Mouse (Mus musculus): ENCODE data around the gene Ctu2. TPM values are rescaled to one million over a fixed set of nuclear protein-coding genes. Genes with fewer than 3 reads are reported as not detected.

Gene Ctu2
- 35.2 and 39.0 TPM in 2 replicates for polyA plus RNA-seq (2014; fragmentation: Nextera tagmentation; extraction: Ambion mirVana)

DNA sequence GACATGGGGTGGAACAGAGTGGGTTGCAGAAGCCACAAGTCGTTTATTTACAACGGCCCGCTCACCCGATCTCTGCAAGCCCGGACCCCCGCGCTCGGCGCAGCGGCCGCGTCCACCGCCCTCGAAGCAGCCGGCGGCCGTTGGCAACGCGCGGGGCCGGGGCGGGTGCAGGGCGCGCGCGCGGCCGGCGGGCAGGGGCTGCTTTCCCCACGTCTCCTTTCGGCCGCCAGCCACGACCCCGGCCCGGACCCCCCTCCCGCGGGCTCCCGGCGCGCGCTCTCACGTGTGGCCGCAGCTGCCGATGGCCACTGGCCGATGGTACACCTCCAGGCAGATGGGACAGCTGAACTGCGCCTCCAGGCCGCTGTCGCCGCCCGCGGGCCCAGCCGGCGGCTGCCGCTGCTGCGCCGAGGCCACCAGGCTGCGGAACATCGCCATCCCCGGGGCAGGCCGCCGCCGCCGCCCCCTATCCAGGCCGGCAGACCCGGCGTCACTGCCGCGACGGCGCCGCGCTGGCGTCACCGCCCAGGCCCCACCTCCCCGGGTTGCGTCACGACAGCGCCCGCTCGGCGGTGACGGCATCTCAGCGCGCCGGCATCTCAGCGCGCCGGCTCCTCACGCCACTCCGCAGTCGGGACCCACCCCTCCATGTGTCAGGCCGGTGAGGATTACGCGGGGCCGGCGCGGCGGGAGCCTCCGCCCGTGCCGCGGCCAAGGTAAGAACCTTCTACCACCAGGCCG lies at the start of gene Ctu2, which contains the start of gene Rnf166:
Gene Ctu2, plus strand, starts transcription at position 564 of the 741 bp plus-strand sequence.
Gene Rnf166, minus strand, starts transcription at position 485 of the 741 bp plus-strand sequence.
- Histone ChIP-seq H3K9me3 (replicated peaks; ENCODE audit: control insufficient read depth, low read length) (no peaks in the 10 kb centered on the region), H3K36me3 (ENCODE audit: control insufficient read depth, insufficient read depth, low read length) (peaks cover 7% of the 10 kb centered on the region), H3K27me3 (ENCODE audit: control insufficient read depth, insufficient read depth, low read length) (no peaks in the 10 kb centered on the region), H3K4me3 (ENCODE audit: low read depth, low read length) (peak within 1 kb of the TSS; percentile 100), H3K27ac (ENCODE audit: low read depth, low read length) (peak within 1 kb of the TSS; percentile 84), H3K4me1 (ENCODE audit: control insufficient read depth, insufficient read depth, low read length) (peaks cover 12% of the 10 kb centered on the region), H3K9ac (ENCODE audit: low read depth, low read length) (peak within 1 kb of the TSS; percentile 93), H3K4me2 (peak within 1 kb of the TSS; percentile 95)
- WGBS (ENCODE audit: insufficient replicate concordance): under 1% methylated on average over 80 of the region's 103 CpGs
- ATAC-seq (replicated peaks; ENCODE audit: insufficient number of reproducible peaks, low FRiP score, low TSS enrichment): peak; percentile 86

DNA sequence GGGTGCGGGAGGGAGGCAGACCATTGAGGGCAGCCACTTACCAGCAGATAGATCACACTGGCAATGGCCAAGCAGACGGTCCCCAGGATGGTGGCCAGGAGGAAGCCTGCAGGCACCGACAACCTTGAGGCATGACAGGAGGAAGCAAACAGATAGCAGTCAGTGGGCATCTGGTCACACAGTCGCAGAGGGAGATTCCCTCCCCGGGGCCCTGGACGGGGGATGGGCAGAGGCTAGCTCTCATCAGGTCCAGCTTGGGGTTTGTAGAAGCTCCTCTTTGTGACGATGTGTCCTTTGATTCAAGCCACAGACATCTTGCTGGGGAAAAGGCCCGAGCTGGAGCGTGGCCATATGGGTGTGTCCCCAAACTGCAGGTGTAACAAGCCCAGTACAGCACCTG lies 49.8 kb upstream of the Ctu2 start:
- Histone ChIP-seq H3K27me3 (ENCODE audit: control insufficient read depth, insufficient read depth, low read length) (no peaks in the 10 kb centered on the region), H3K4me2 (no peak overlapping the region), H3K4me3 (ENCODE audit: low read depth, low read length) (no peak overlapping the region), H3K9me3 (replicated peaks; ENCODE audit: control insufficient read depth, low read length) (no peaks in the 10 kb centered on the region), H3K9ac (ENCODE audit: low read depth, low read length) (no peak overlapping the region), H3K36me3 (ENCODE audit: control insufficient read depth, insufficient read depth, low read length) (no peaks in the 10 kb centered on the region; the same call in 1 of the 2 replicates), H3K27ac (ENCODE audit: low read depth, low read length) (no peak overlapping the region), H3K4me1 (ENCODE audit: control insufficient read depth, insufficient read depth, low read length) (peaks cover 8% of the 10 kb centered on the region)
- 55% methylated on average over 9 of the region's 9 CpGs for WGBS (ENCODE audit: insufficient replicate concordance)
- ATAC-seq (replicated peaks; ENCODE audit: insufficient number of reproducible peaks, low FRiP score, low TSS enrichment): no peak

DNA sequence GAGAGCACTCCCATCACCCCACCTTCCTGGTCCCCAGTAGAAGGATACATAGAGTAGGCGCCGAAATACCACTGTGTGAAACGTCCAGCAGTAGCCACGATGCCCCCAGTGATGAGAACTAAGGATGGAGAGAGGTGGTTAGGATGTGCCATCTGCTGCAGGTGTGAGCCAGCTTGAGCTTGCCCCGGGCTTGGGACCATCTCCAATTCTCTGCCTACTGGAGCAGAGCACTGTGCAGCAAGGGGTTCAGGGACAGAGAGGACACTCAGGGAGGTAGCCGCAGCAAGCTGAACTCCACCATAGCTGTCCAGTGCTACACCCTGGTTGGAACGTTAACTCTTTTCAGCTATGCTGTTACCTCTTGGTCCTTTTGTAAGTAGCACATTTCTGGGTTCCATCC lies 48.3 kb upstream of the Ctu2 start:
- Histone ChIP-seq H3K27me3 (ENCODE audit: control insufficient read depth, insufficient read depth, low read length) (no peaks in the 10 kb centered on the region), H3K4me1 (ENCODE audit: control insufficient read depth, insufficient read depth, low read length) (peaks cover 14% of the 10 kb centered on the region), H3K4me3 (ENCODE audit: low read depth, low read length) (no peak overlapping the region), H3K36me3 (ENCODE audit: control insufficient read depth, insufficient read depth, low read length) (no peaks in the 10 kb centered on the region; the same call in 1 of the 2 replicates), H3K9me3 (replicated peaks; ENCODE audit: control insufficient read depth, low read length) (no peaks in the 10 kb centered on the region), H3K9ac (ENCODE audit: low read depth, low read length) (no peak overlapping the region), H3K4me2 (no peak overlapping the region), H3K27ac (ENCODE audit: low read depth, low read length) (no peak overlapping the region)
- 84% methylated on average over 7 of the region's 7 CpGs for WGBS (ENCODE audit: insufficient replicate concordance)
- no peak for ATAC-seq (replicated peaks; ENCODE audit: insufficient number of reproducible peaks, low FRiP score, low TSS enrichment)

DNA sequence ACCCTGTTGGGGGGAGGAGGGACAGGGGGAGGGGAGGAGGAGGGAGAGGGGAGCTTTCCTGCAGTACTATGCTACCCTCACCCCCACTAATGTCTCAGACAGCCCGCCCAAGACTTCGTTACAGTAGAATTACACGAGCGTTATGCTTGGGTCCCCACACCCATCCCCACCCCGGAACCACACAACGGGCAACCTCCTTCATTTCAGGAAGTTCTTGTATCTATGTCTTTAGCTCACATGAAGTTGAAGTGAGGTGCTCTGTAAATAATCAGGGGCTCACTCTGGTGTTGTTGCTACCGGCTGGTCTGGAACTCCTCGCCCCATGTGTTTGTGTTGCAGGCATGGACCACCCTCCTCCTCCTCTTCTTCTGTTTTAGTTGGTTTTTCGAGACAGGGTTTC lies 47.8 kb upstream of the Ctu2 start:
- H3K27ac ChIP-seq (ENCODE audit: low read depth, low read length): no peak overlapping the region
- H3K4me2 ChIP-seq: no peak overlapping the region
- 88% methylated on average over 9 of the region's 9 CpGs for WGBS (ENCODE audit: insufficient replicate concordance)
- no peaks in the 10 kb centered on the region for H3K27me3 ChIP-seq (ENCODE audit: control insufficient read depth, insufficient read depth, low read length)
- no peak overlapping the region for H3K9ac ChIP-seq (ENCODE audit: low read depth, low read length)
- no peak for ATAC-seq (replicated peaks; ENCODE audit: insufficient number of reproducible peaks, low FRiP score, low TSS enrichment)
- no peak overlapping the region for H3K4me3 ChIP-seq (ENCODE audit: low read depth, low read length)
- H3K36me3 ChIP-seq (ENCODE audit: control insufficient read depth, insufficient read depth, low read length): no peaks in the 10 kb centered on the region; the same call in 1 of the 2 replicates
- peaks cover 20% of the 10 kb centered on the region for H3K4me1 ChIP-seq (ENCODE audit: control insufficient read depth, insufficient read depth, low read length)
- no peaks in the 10 kb centered on the region for H3K9me3 ChIP-seq (replicated peaks; ENCODE audit: control insufficient read depth, low read length)

- Histone ChIP-seq H3K4me1 (ENCODE audit: control insufficient read depth, insufficient read depth, low read length) (peaks cover 13% of the 10 kb centered on the region; the same call in 1 of the 2 replicates), H3K4me3 (ENCODE audit: low read depth, low read length) (no peak overlapping the region), H3K9ac (ENCODE audit: low read depth, low read length) (no peak overlapping the region), H3K36me3 (ENCODE audit: control insufficient read depth, insufficient read depth, low read length) (no peaks in the 10 kb centered on the region; the same call in 1 of the 2 replicates), H3K4me2 (no peak overlapping the region), H3K27ac (ENCODE audit: low read depth, low read length) (no peak overlapping the region), H3K9me3 (replicated peaks; ENCODE audit: control insufficient read depth, low read length) (no peaks in the 10 kb centered on the region), H3K27me3 (ENCODE audit: control insufficient read depth, insufficient read depth, low read length) (no peaks in the 10 kb centered on the region)
- ATAC-seq (replicated peaks; ENCODE audit: insufficient number of reproducible peaks, low FRiP score, low TSS enrichment): no peak
- WGBS (ENCODE audit: insufficient replicate concordance): 75% methylated on average over 10 of the region's 10 CpGs
These were observed 45.8 kb upstream of the Ctu2 start for GRCm38 (mm10) chr8:122430058-122430636.

- peaks cover 13% of the 10 kb centered on the region; the same call in 1 of the 2 replicates for H3K4me1 ChIP-seq (ENCODE audit: control insufficient read depth, insufficient read depth, low read length)
- no peak overlapping the region for H3K9ac ChIP-seq (ENCODE audit: low read depth, low read length)
- ATAC-seq (replicated peaks; ENCODE audit: insufficient number of reproducible peaks, low FRiP score, low TSS enrichment): no peak
- no peaks in the 10 kb centered on the region for H3K27me3 ChIP-seq (ENCODE audit: control insufficient read depth, insufficient read depth, low read length)
- WGBS (ENCODE audit: insufficient replicate concordance): 79% methylated on average over 3 of the region's 3 CpGs
- no peaks in the 10 kb centered on the region; the same call in 1 of the 2 replicates for H3K36me3 ChIP-seq (ENCODE audit: control insufficient read depth, insufficient read depth, low read length)
- H3K4me3 ChIP-seq (ENCODE audit: low read depth, low read length): no peak overlapping the region
- no peak overlapping the region for H3K27ac ChIP-seq (ENCODE audit: low read depth, low read length)
- no peaks in the 10 kb centered on the region for H3K9me3 ChIP-seq (replicated peaks; ENCODE audit: control insufficient read depth, low read length)
- no peak overlapping the region for H3K4me2 ChIP-seq
These were observed 45.3 kb upstream of the Ctu2 start for GRCm38 (mm10) chr8:122430646-122431045.

- H3K4me2 ChIP-seq: peak overlapping the region; percentile 96
- H3K27ac ChIP-seq (ENCODE audit: low read depth, low read length): peak overlapping the region; percentile 29; the same call in 1 of the 2 replicates
- peak overlapping the region; percentile 81 for H3K9ac ChIP-seq (ENCODE audit: low read depth, low read length)
- 0 out of 2 replicates have a peak, but pooled peaks have one; percentile 1 for ATAC-seq (replicated peaks; ENCODE audit: insufficient number of reproducible peaks, low FRiP score, low TSS enrichment)
- peak overlapping the region; percentile 65 for H3K4me3 ChIP-seq (ENCODE audit: low read depth, low read length)
- no peaks in the 10 kb centered on the region for H3K27me3 ChIP-seq (ENCODE audit: control insufficient read depth, insufficient read depth, low read length)
- WGBS (ENCODE audit: insufficient replicate concordance): 29% methylated on average over 18 of the region's 18 CpGs
- H3K4me1 ChIP-seq (ENCODE audit: control insufficient read depth, insufficient read depth, low read length): peaks cover 13% of the 10 kb centered on the region; the same call in 1 of the 2 replicates
- H3K9me3 ChIP-seq (replicated peaks; ENCODE audit: control insufficient read depth, low read length): no peaks in the 10 kb centered on the region
- peaks cover 11% of the 10 kb centered on the region for H3K36me3 ChIP-seq (ENCODE audit: control insufficient read depth, insufficient read depth, low read length)
These were observed 44.1 kb upstream of the Ctu2 start for GRCm38 (mm10) chr8:122431694-122432442.

Measured in heart, embryonic 11.5 days (tissue).